Mouse (Mus musculus): ENCODE measurements around the gene Pwwp2b. TPM values are rescaled to one million over a fixed set of nuclear protein-coding genes. Genes with fewer than 3 reads are reported as not detected.

The Pwwp2b gene
- total and polyA plus RNA-seq, 3 experiments, result 1.9 to 4.3 TPM; not detected in 1

GRCm38 (mm10) chr7:139224725-139225124 lies 23.6 kb upstream of the Pwwp2b start:
- H3K27me3 ChIP-seq (ENCODE audit: control insufficient read depth in 1 of 2, insufficient read depth in 2 of 2, low read length in 2 of 2), result peaks cover 0 to 4% of the 10 kb centered on the region in 2 experiments; a peak in 1 of 4 replicates
- TF ChIP-seq RAD21 (IDR thresholded peaks at IDR 0.05; ENCODE audit: low read depth, low read length), result no peak
- no peak for TF ChIP-seq EP300 (IDR thresholded peaks at IDR 0.05; ENCODE audit: low read depth in 1 of 2, low read length in 2 of 2)
- no peak for TF ChIP-seq MAZ (IDR thresholded peaks at IDR 0.05; ENCODE audit: low read depth, low read length)
- TF ChIP-seq ZKSCAN1 (IDR thresholded peaks at IDR 0.05; ENCODE audit: low read depth, low read length), result no peak
- TF ChIP-seq GABPA (IDR thresholded peaks at IDR 0.05; ENCODE audit: low read depth, low read length), result no peak
- H3K27ac ChIP-seq (ENCODE audit: control insufficient read depth, low read depth, low read length), result no peak overlapping the region
- H3K4me1 ChIP-seq (ENCODE audit: control insufficient read depth in 1 of 2, insufficient read depth in 2 of 2, low read length in 2 of 2), result no peaks in the 10 kb centered on the region
- DNase-seq (ENCODE audit: low read depth, low spot score), result no peak
- H3K9ac ChIP-seq (ENCODE audit: control insufficient read depth, low read depth, low read length, poor library complexity, severe bottlenecking), result no peak overlapping the region
- no peaks in the 10 kb centered on the region for H3K9me3 ChIP-seq (replicated peaks; ENCODE audit: insufficient read depth, low read length)
- no peaks in the 10 kb centered on the region for H3K36me3 ChIP-seq (ENCODE audit: control insufficient read depth in 1 of 2, insufficient read depth in 2 of 2, low read length in 2 of 2)
- no peaks in the 10 kb centered on the region for H3K79me2 ChIP-seq (ENCODE audit: control insufficient read depth, insufficient read depth, low read length, poor library complexity)
- no peak overlapping the region for H3K4me3 ChIP-seq (ENCODE audit: control insufficient read depth in 1 of 2, insufficient read depth in 1 of 2, low read depth in 2 of 2, low read length in 2 of 2)

DNA sequence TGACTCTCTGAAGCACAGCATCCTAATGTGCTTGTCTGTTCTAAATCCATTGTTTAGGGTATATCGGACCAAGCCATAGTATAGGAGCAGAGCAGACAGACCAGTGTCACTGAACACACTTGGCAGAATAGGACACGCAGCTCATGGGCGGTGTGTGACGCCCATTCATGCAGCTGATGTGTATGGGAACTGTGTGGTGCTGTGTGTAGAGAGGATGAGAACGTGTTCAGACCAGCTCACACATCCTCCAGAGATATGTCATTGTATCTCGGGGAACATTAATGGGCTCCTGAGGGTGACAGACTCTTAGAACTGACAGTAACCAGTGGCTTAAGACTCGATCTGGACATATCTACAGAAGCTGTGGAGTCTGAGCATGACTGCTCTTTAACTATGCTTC lies 21.9 kb upstream of the Pwwp2b start:
- no peak overlapping the region for H3K9ac ChIP-seq (ENCODE audit: control insufficient read depth, low read depth, low read length, poor library complexity, severe bottlenecking)
- no peak for DNase-seq (ENCODE audit: low read depth, low spot score)
- H3K4me1 ChIP-seq (ENCODE audit: control insufficient read depth in 1 of 2, insufficient read depth in 2 of 2, low read length in 2 of 2), result no peaks in the 10 kb centered on the region
- H3K9me3 ChIP-seq (replicated peaks; ENCODE audit: insufficient read depth, low read length), result no peaks in the 10 kb centered on the region
- no peak for TF ChIP-seq USF2 (IDR thresholded peaks at IDR 0.05; ENCODE audit: borderline replicate concordance in 1 of 2, insufficient read depth in 1 of 2, low read depth in 1 of 2, low read length in 2 of 2)
- TF ChIP-seq POLR2AphosphoS5 (IDR thresholded peaks at IDR 0.05; ENCODE audit: borderline replicate concordance, low read depth, low read length), result no peak
- TF ChIP-seq TCF12 (IDR thresholded peaks at IDR 0.05; ENCODE audit: low read depth, low read length), result no peak
- no peak for TF ChIP-seq EP300 (IDR thresholded peaks at IDR 0.05; ENCODE audit: low read depth in 1 of 2, low read length in 2 of 2)
- no peak for TF ChIP-seq RCOR1 (IDR thresholded peaks at IDR 0.05; ENCODE audit: low read depth, low read length)
- no peak for TF ChIP-seq UBTF (IDR thresholded peaks at IDR 0.05; ENCODE audit: borderline replicate concordance, insufficient read depth, low read depth, low read length)
- TF ChIP-seq MYB (IDR thresholded peaks at IDR 0.05; ENCODE audit: low read depth, low read length), result no peak
- no peak for TF ChIP-seq MYC (IDR thresholded peaks at IDR 0.05; ENCODE audit: low read depth, low read length)
- peaks cover 0 to 4% of the 10 kb centered on the region in 2 experiments; a peak in 1 of 4 replicates for H3K27me3 ChIP-seq (ENCODE audit: control insufficient read depth in 1 of 2, insufficient read depth in 2 of 2, low read length in 2 of 2)
- no peak overlapping the region for H3K4me3 ChIP-seq (ENCODE audit: control insufficient read depth in 1 of 2, insufficient read depth in 1 of 2, low read depth in 2 of 2, low read length in 2 of 2)
- no peaks in the 10 kb centered on the region for H3K79me2 ChIP-seq (ENCODE audit: control insufficient read depth, insufficient read depth, low read length, poor library complexity)
- H3K27ac ChIP-seq (ENCODE audit: control insufficient read depth, low read depth, low read length), result no peak overlapping the region
- no peaks in the 10 kb centered on the region for H3K36me3 ChIP-seq (ENCODE audit: control insufficient read depth in 1 of 2, insufficient read depth in 2 of 2, low read length in 2 of 2)

DNA sequence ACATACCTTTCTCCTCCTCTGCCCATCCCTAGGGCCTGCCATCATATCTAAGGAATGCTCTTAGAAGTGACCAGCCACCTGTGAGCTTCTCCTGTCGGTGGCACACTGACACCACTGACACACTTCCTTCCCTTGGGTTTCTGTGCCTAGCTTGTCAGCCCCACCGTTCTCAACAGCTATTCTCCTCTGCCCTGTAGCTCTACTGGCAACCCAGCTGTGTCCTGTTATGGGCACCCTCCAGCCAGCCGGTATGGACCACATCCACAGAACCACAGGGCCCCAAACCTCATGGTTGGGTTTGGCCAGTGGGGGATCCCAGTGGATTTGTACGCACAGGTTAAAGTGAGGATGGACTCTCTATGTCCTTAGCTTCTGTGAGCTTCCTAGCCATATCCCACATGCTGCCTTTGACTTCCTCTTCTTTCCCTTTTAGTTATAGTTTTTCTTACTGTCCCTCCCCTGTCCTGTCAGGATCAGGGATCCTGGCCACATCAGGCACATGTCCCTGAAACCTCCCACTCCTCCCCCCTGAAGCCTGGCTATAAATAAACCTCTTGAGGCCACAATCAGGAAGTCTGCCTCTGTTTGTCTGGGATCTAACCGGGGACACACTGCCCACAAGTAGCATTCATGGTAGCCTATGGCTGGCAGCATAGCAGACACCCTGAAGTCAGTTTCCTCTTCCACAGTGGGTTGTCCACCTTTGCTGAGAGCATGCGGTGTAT lies 19.7 kb upstream of the Pwwp2b start:
- no peaks in the 10 kb centered on the region for H3K36me3 ChIP-seq (ENCODE audit: control insufficient read depth in 1 of 2, insufficient read depth in 2 of 2, low read length in 2 of 2)
- H3K27ac ChIP-seq (ENCODE audit: control insufficient read depth, low read depth, low read length), result no peak overlapping the region
- H3K4me1 ChIP-seq (ENCODE audit: control insufficient read depth in 1 of 2, insufficient read depth in 2 of 2, low read length in 2 of 2), result no peaks in the 10 kb centered on the region
- no peak overlapping the region for H3K9ac ChIP-seq (ENCODE audit: control insufficient read depth, low read depth, low read length, poor library complexity, severe bottlenecking)
- H3K4me3 ChIP-seq (ENCODE audit: control insufficient read depth in 1 of 2, insufficient read depth in 1 of 2, low read depth in 2 of 2, low read length in 2 of 2), result no peak overlapping the region
- H3K79me2 ChIP-seq (ENCODE audit: control insufficient read depth, insufficient read depth, low read length, poor library complexity), result no peaks in the 10 kb centered on the region
- DNase-seq (ENCODE audit: low read depth, low spot score), result no peak
- H3K9me3 ChIP-seq (replicated peaks; ENCODE audit: insufficient read depth, low read length), result no peaks in the 10 kb centered on the region
- peaks cover 0 to 4% of the 10 kb centered on the region in 2 experiments; a peak in 1 of 4 replicates for H3K27me3 ChIP-seq (ENCODE audit: control insufficient read depth in 1 of 2, insufficient read depth in 2 of 2, low read length in 2 of 2)
- TF ChIP-seq USF2 (IDR thresholded peaks at IDR 0.05; ENCODE audit: borderline replicate concordance in 1 of 2, insufficient read depth in 1 of 2, low read depth in 1 of 2, low read length in 2 of 2) (no peak), HCFC1 (IDR thresholded peaks at IDR 0.05; ENCODE audit: low read depth, low read length) (no peak), ZMIZ1 (IDR thresholded peaks at IDR 0.05; ENCODE audit: low read depth, low read length) (no peak), MAZ (IDR thresholded peaks at IDR 0.05; ENCODE audit: low read depth, low read length) (no peak), MYC (IDR thresholded peaks at IDR 0.05; ENCODE audit: low read depth, low read length) (no peak), RCOR1 (IDR thresholded peaks at IDR 0.05; ENCODE audit: low read depth, low read length) (no peak), EP300 (IDR thresholded peaks at IDR 0.05; ENCODE audit: low read depth in 1 of 2, low read length in 2 of 2) (no peak), ZNF384 (IDR thresholded peaks at IDR 0.05; ENCODE audit: low read depth, low read length) (no peak), MYB (IDR thresholded peaks at IDR 0.05; ENCODE audit: low read depth, low read length) (no peak), NRF1 (IDR thresholded peaks at IDR 0.05; ENCODE audit: insufficient read depth, low read depth, low read length, poor library complexity, severe bottlenecking) (no peak), RAD21 (IDR thresholded peaks at IDR 0.05; ENCODE audit: low read depth, low read length) (no peak), MAX (IDR thresholded peaks at IDR 0.05; ENCODE audit: low read length) (no peak), MEF2A (IDR thresholded peaks at IDR 0.05; ENCODE audit: extremely low read depth, insufficient replicate concordance, low read depth, low read length, poor library complexity, severe bottlenecking) (no peak), POLR2AphosphoS5 (IDR thresholded peaks at IDR 0.05; ENCODE audit: borderline replicate concordance, low read depth, low read length) (no peak), GATA1 (IDR thresholded peaks at IDR 0.05; ENCODE audit: low read depth, low read length) (no peak), ZC3H11A (IDR thresholded peaks at IDR 0.05; ENCODE audit: low read depth, low read length) (no peak), TAL1 (IDR thresholded peaks at IDR 0.05; ENCODE audit: low read length) (no peak)

Measured in MEL (cell line).